Mouse (Mus musculus) CH12.LX (cell line): ENCODE data around the gene Lpar1. TPM values are rescaled to one million over a fixed set of nuclear protein-coding genes. Genes with fewer than 3 reads are reported as not detected.

ENCODE experiments used
- DNase-seq: peaks from one replicate; pipeline ENCODE4 v3.0.0-alpha.2; 2013; ENCODE audit errors: extremely low read depth
- H3K27ac ChIP-seq: 2 replicates; pipeline ENCODE4 v1.5.1; 2012; ENCODE audit warnings: low read depth, mild to moderate bottlenecking, control low read depth, moderate library complexity; ENCODE audit not compliant: insufficient read depth
- H3K27me3 ChIP-seq: replicated peaks from 2 replicates; pipeline ENCODE3; 2012; ENCODE audit warnings: inconsistent platforms
- H3K36me3 ChIP-seq, 2 experiments: replicated peaks in 1 of 2; 2 replicates each; pipeline versions ENCODE3 to v1.6.1; 2012; ENCODE audit warnings: inconsistent platforms in 1 of 2, low read length in 1 of 2, mild to moderate bottlenecking in 1 of 2, mixed read lengths in 1 of 2, moderate library complexity in 1 of 2; ENCODE audit not compliant: control insufficient read depth in 1 of 2, insufficient read depth in 1 of 2
- H3K4me1 ChIP-seq, 2 experiments: 2 replicates each; pipeline ENCODE4 v1.6.1; 2012; ENCODE audit warnings: inconsistent platforms in 1 of 2, moderate library complexity in 1 of 2; ENCODE audit not compliant: insufficient read depth in 2 of 2, control insufficient read depth in 1 of 2
- H3K4me2 ChIP-seq: 2 replicates; pipeline ENCODE4 v1.6.1; 2012; ENCODE audit warnings: low read depth, mild to moderate bottlenecking, control low read depth; ENCODE audit not compliant: poor library complexity, insufficient read depth, severe bottlenecking
- H3K4me3 ChIP-seq, 3 experiments: fragments of 150-350 bp in 1 of 3; sonication (generic) in 1 of 3; replicated peaks in 1 of 3; 2 replicates each; pipeline versions ENCODE3 to v1.5.1; 2011 to 2012; ENCODE audit warnings: low read depth in 2 of 3, low read length in 2 of 3, mild to moderate bottlenecking in 2 of 3, moderate library complexity in 2 of 3, control low read depth in 1 of 3, improper control_type of control experiment in 1 of 3, inconsistent platforms in 1 of 3, mixed read lengths in 1 of 3; ENCODE audit not compliant: poor library complexity in 1 of 3
- H3K79me2 ChIP-seq: replicated peaks from 2 replicates; pipeline ENCODE4 v1.6.1; 2012; ENCODE audit warnings: mild to moderate bottlenecking, moderate library complexity; ENCODE audit not compliant: control insufficient read depth, poor library complexity, insufficient read depth, severe bottlenecking; ENCODE audit errors: extremely low read depth
- H3K9ac ChIP-seq: 2 replicates; pipeline ENCODE4 v1.6.1; 2012; ENCODE audit warnings: low read depth, mild to moderate bottlenecking, control low read depth, moderate library complexity; ENCODE audit not compliant: insufficient read depth
- H3K9me3 ChIP-seq: replicated peaks from 2 replicates; pipeline ENCODE3; 2012; ENCODE audit warnings: low read length, inconsistent platforms, mixed read lengths
- CHD2 ChIP-seq: IDR thresholded peaks from 2 replicates; pipeline ENCODE4 v1.6.1; 2011; ENCODE audit warnings: low read length, improper control_type of control experiment
- CTCF ChIP-seq, 2 experiments: IDR thresholded peaks in 1 of 2; conservative IDR thresholded peaks in 1 of 2; 2 replicates each; pipeline ENCODE4 v1.5.1; 2011 to 2012; ENCODE audit warnings: low read depth in 2 of 2, low read length in 2 of 2, improper control_type of control experiment in 1 of 2, inconsistent platforms in 1 of 2, mild to moderate bottlenecking in 1 of 2, moderate library complexity in 1 of 2
- EP300 ChIP-seq: IDR thresholded peaks from 2 replicates; pipeline ENCODE4 v1.6.1; 2011; ENCODE audit warnings: low read length, improper control_type of control experiment
- ETS1 ChIP-seq: conservative IDR thresholded peaks from 2 replicates; pipeline ENCODE4 v1.6.1; 2012; ENCODE audit warnings: low read depth, mild to moderate bottlenecking, inconsistent platforms, low read length, improper control_type of control experiment, moderate library complexity
- HCFC1 ChIP-seq: IDR thresholded peaks from 2 replicates; pipeline ENCODE4 v1.6.1; 2012; ENCODE audit warnings: low read depth, mild to moderate bottlenecking, inconsistent platforms, low read length, improper control_type of control experiment
- JUN ChIP-seq: IDR thresholded peaks from 2 replicates; pipeline ENCODE4 v1.6.1; 2011; ENCODE audit warnings: low read depth, mild to moderate bottlenecking, low read length, improper control_type of control experiment, moderate library complexity; ENCODE audit not compliant: insufficient read depth
- MAFK ChIP-seq: IDR thresholded peaks from 2 replicates; pipeline ENCODE4 v1.6.1; 2011; ENCODE audit warnings: low read length, improper control_type of control experiment; ENCODE audit not compliant: insufficient replicate concordance
- MEF2A ChIP-seq: IDR thresholded peaks from 2 replicates; pipeline ENCODE4 v1.6.1; 2014; ENCODE audit warnings: low read depth, mild to moderate bottlenecking, inconsistent platforms, low read length, improper control_type of control experiment, borderline replicate concordance
- MXI1 ChIP-seq: IDR thresholded peaks from 2 replicates; pipeline ENCODE4 v1.6.1; 2011; ENCODE audit warnings: mild to moderate bottlenecking, low read depth, low read length, improper control_type of control experiment
- NELFE ChIP-seq: IDR thresholded peaks from 2 replicates; pipeline ENCODE4 v1.6.1; 2011; ENCODE audit warnings: low read depth, low read length, improper control_type of control experiment
- NRF1 ChIP-seq: IDR thresholded peaks from 2 replicates; pipeline ENCODE4 v1.6.1; 2014; ENCODE audit warnings: low read depth, mild to moderate bottlenecking, inconsistent platforms, low read length, improper control_type of control experiment, moderate library complexity
- RAD21 ChIP-seq: IDR thresholded peaks from 2 replicates; pipeline ENCODE4 v1.6.1; 2011; ENCODE audit warnings: low read depth, mild to moderate bottlenecking, low read length, improper control_type of control experiment, moderate library complexity
- RCOR1 ChIP-seq: conservative IDR thresholded peaks from 2 replicates; pipeline ENCODE4 v1.6.1; 2012; ENCODE audit warnings: low read depth, mild to moderate bottlenecking, inconsistent platforms, low read length, improper control_type of control experiment
- SIN3A ChIP-seq: IDR thresholded peaks from 2 replicates; pipeline ENCODE4 v1.6.1; 2012; ENCODE audit warnings: low read length, improper control_type of control experiment, inconsistent platforms
- SMC3 ChIP-seq: IDR thresholded peaks from 2 replicates; pipeline ENCODE4 v1.6.1; 2011; ENCODE audit warnings: low read depth, low read length, improper control_type of control experiment
- TBP ChIP-seq: conservative IDR thresholded peaks from 2 replicates; pipeline ENCODE4 v1.6.1; 2011; ENCODE audit warnings: low read depth, low read length, improper control_type of control experiment
- UBTF ChIP-seq: IDR thresholded peaks from 2 replicates; pipeline ENCODE4 v1.6.1; 2012; ENCODE audit warnings: low read depth, mild to moderate bottlenecking, inconsistent platforms, low read length, improper control_type of control experiment, moderate library complexity
- ZMIZ1 ChIP-seq: IDR thresholded peaks from 2 replicates; pipeline ENCODE4 v1.6.1; 2012; ENCODE audit warnings: low read depth, mild to moderate bottlenecking, inconsistent platforms, low read length, improper control_type of control experiment
- dilution Hi-C: fragments of 300-500 bp; cut with MboI; formaldehyde crosslinking; loops from 2 replicates; pipeline ENCODE4 v1.14.3; 2020; ENCODE audit warnings: low sequenced_read_pairs; ENCODE audit not compliant: extremely low pct_unique_long_range_greater_than_20kb, extremely low pct_ligation_motif_present
- in situ Hi-C: fragments of 300-500 bp; cut with MboI; formaldehyde crosslinking; loops from 3 replicates; pipeline ENCODE4 v1.14.3; 2019; ENCODE audit warnings: low sequenced_read_pairs, low pct_ligation_motif_present, low pct_unique_long_range_greater_than_20kb, mixed read lengths
- polyA plus RNA-seq: library from polyadenylated mRNA; unstranded; fragments of >175 nt; gene quantifications from 2 replicates; pipeline ENCODE4 v1.2.1, GENCODE M21; 2012; ENCODE audit warnings: low read depth; ENCODE audit not compliant: insufficient read length
- total RNA-seq, 2 experiments: library from RNA; depleted of rRNA; stranded (reverse); fragments of 300-350 nt in 1 of 2; fragments of >200 nt in 1 of 2; gene quantifications; 2 replicates each; pipeline ENCODE4 v1.2.3; 2012 to 2014

Lpar1 gene
- total and polyA plus RNA-seq, 3 experiments, result 0.04 TPM; not detected in 2

- TF ChIP-seq RCOR1, result no peak
- TF ChIP-seq NRF1, result no peak
- no peak for TF ChIP-seq CTCF (conservative IDR thresholded peaks at IDR 0.05 in 1 of 2, IDR thresholded peaks at IDR 0.05 in 1 of 2; ENCODE audit: low read depth in 2 of 2, low read length in 2 of 2)
- H3K9me3 ChIP-seq, result no peaks in the 10 kb centered on the region
- H3K27me3 ChIP-seq, result no peaks in the 10 kb centered on the region
- dilution Hi-C loops, result no loop called here
- DNase-seq, result peak; percentile 1
- no peaks in the 10 kb centered on the region for H3K36me3 ChIP-seq
- no peaks in the 10 kb centered on the region for H3K79me2 ChIP-seq
- no peak overlapping the region for H3K4me2 ChIP-seq
- no peak overlapping the region for H3K27ac ChIP-seq
- H3K4me1 ChIP-seq, result 0 out of 4 replicates have a peak, but pooled peaks cover 0 to 5% of the 10 kb centered on the region in 2 experiments
- in situ Hi-C loops, result no loop called here
- no peak overlapping the region for H3K4me3 ChIP-seq
- no peak overlapping the region for H3K9ac ChIP-seq
These were observed 46.9 kb downstream of the Lpar1 start for GRCm38 (mm10) chr4:58506539-58507527.

GRCm38 (mm10) chr4:58504250-58504649, 49.4 kb downstream of the Lpar1 start:
- no peak for DNase-seq
- TF ChIP-seq ETS1, result no peak
- TF ChIP-seq JUN, result no peak
- TF ChIP-seq UBTF, result no peak
- no peak for TF ChIP-seq HCFC1
- no peak for TF ChIP-seq NELFE
- TF ChIP-seq RAD21, result no peak
- no peak for TF ChIP-seq MEF2A
- no peak for TF ChIP-seq MXI1
- no peak for TF ChIP-seq SIN3A
- TF ChIP-seq EP300, result no peak
- TF ChIP-seq SMC3, result no peak
- TF ChIP-seq MAFK, result no peak
- TF ChIP-seq TBP, result no peak
- no peak for TF ChIP-seq ZMIZ1
- no peak for TF ChIP-seq CHD2
- dilution Hi-C loops, result no loop called here

More at GRCm38 (mm10) chr4:58504250-58504649, 49.4 kb downstream of the Lpar1 start:
- no peaks in the 10 kb centered on the region for H3K27me3 ChIP-seq
- H3K4me2 ChIP-seq, result no peak overlapping the region
- no peaks in the 10 kb centered on the region for H3K79me2 ChIP-seq
- H3K9me3 ChIP-seq, result no peaks in the 10 kb centered on the region
- in situ Hi-C loops, result no loop called here
- H3K27ac ChIP-seq, result no peak overlapping the region
- no peak overlapping the region for H3K9ac ChIP-seq
- H3K4me1 ChIP-seq, result 0 out of 4 replicates have a peak, but pooled peaks cover 0 to 5% of the 10 kb centered on the region in 2 experiments
- no peaks in the 10 kb centered on the region for H3K36me3 ChIP-seq
- H3K4me3 ChIP-seq, result no peak overlapping the region
